ENCODE assay signal across 7 mouse cellular contexts in genomic region chrX:153360216-153360590, GRCm38 (mm10).
A peak's percentile ranks its signal among the peaks of the same experiment; 100 is the strongest.
DNase-seq lines count a peak whose midpoint lies in the region; ATAC-seq and TF ChIP-seq lines count a peak whose summit lies in the region.

No protein-coding gene starts in this region.

- no peaks in the 10 kb centered on the region for H3K9me3 ChIP-seq in forebrain, postnatal 0 days (ENCODE audit: low read length)
- H3K9me3 ChIP-seq in megakaryocyte, embryonic 14.5 days, result no peaks in the 10 kb centered on the region
- no peaks in the 10 kb centered on the region for H3K9me3 ChIP-seq in stomach, postnatal 0 days (ENCODE audit: control insufficient read depth, low read length)

- no peak for DNase-seq in spleen, adult 2 months (ENCODE audit: low read depth in 1 of 2, low spot score in 2 of 2)
- no peak for DNase-seq in spleen, postnatal 10 days (ENCODE audit: low spot score in 2 of 2)
- DNase-seq in cerebellum, adult 8-10 months, result peak; percentile 4
- peak; percentile 41 for DNase-seq in forebrain, postnatal 0 days
- DNase-seq in kidney, postnatal 4 days, result peak; percentile 19 to 42
- peak; percentile 17 for DNase-seq in stomach, postnatal 0 days (ENCODE audit: low spot score)

- no peak for TF ChIP-seq POLR2A in spleen, adult 2 months (IDR thresholded peaks at IDR 0.05; ENCODE audit: low read depth, low read length)

- no peak overlapping the region for H3K27ac ChIP-seq in spleen, adult 2 months (ENCODE audit: insufficient read depth, low read length)
- H3K27ac ChIP-seq in forebrain, postnatal 0 days (ENCODE audit: low read depth, low read length), result peak overlapping the region; percentile 59; the same call in 1 of the 2 replicates
- H3K27ac ChIP-seq in stomach, postnatal 0 days (replicated peaks), result no peak overlapping the region

- 27% methylated on average over 15 of the region's 15 CpGs for WGBS in spleen, adult 2 months
- WGBS in forebrain, postnatal 0 days, result 22% methylated on average over 15 of the region's 15 CpGs
- whole genome bisulfite sequencing in stomach, postnatal 0 days, result 18% methylated on average over 15 of the region's 15 CpGs

- H3K36me3 ChIP-seq in spleen, adult 2 months (ENCODE audit: control insufficient read depth, insufficient read depth, low read length), result no peaks in the 10 kb centered on the region
- no peaks in the 10 kb centered on the region for H3K36me3 ChIP-seq in forebrain, postnatal 0 days (ENCODE audit: insufficient read depth)
- no peaks in the 10 kb centered on the region for H3K36me3 ChIP-seq in megakaryocyte, embryonic 14.5 days (replicated peaks; ENCODE audit: low read length)
- no peaks in the 10 kb centered on the region for H3K36me3 ChIP-seq in stomach, postnatal 0 days (ENCODE audit: control insufficient read depth, insufficient read depth, low read length)

- H3K27me3 ChIP-seq in spleen, adult 2 months (ENCODE audit: control insufficient read depth, insufficient read depth, low read length), result no peaks in the 10 kb centered on the region
- no peaks in the 10 kb centered on the region for H3K27me3 ChIP-seq in forebrain, postnatal 0 days (ENCODE audit: insufficient read depth, low read length)
- H3K27me3 ChIP-seq in megakaryocyte, embryonic 14.5 days (replicated peaks), result peaks cover 19% of the 10 kb centered on the region
- H3K27me3 ChIP-seq in stomach, postnatal 0 days (ENCODE audit: control insufficient read depth, insufficient read depth, low read length), result no peaks in the 10 kb centered on the region

- TF ChIP-seq CTCF in spleen, adult 2 months (IDR thresholded peaks at IDR 0.05; ENCODE audit: extremely low read depth, insufficient read depth, insufficient read length, insufficient replicate concordance), result no peak
- no peak for TF ChIP-seq CTCF in forebrain, postnatal 0 days (IDR thresholded peaks at IDR 0.05; ENCODE audit: low read depth)
- TF ChIP-seq CTCF in stomach, postnatal 0 days (IDR thresholded peaks at IDR 0.05; ENCODE audit: low read depth), result no peak

- H3K4me3 ChIP-seq in spleen, adult 2 months (ENCODE audit: extremely low read depth, insufficient read depth, insufficient read length), result peak overlapping the region; percentile 59
- H3K4me3 ChIP-seq in forebrain, postnatal 0 days (ENCODE audit: low read depth, low read length), result peak overlapping the region; percentile 46
- H3K4me3 ChIP-seq in megakaryocyte, embryonic 14.5 days (replicated peaks), result peak overlapping the region; percentile 91
- peak overlapping the region; percentile 46 for H3K4me3 ChIP-seq in stomach, postnatal 0 days (ENCODE audit: low read depth, low read length)

- ATAC-seq in forebrain, postnatal 0 days, result peak; percentile 77
- ATAC-seq in stomach, postnatal 0 days (ENCODE audit: low FRiP score, low TSS enrichment), result 0 out of 2 replicates have a peak, but pooled peaks have one; percentile 32

- H3K4me2 ChIP-seq in forebrain, postnatal 0 days (ENCODE audit: low read depth), result peak overlapping the region; percentile 57
- peak overlapping the region; percentile 63 for H3K4me2 ChIP-seq in stomach, postnatal 0 days (replicated peaks; ENCODE audit: low read depth)

- H3K9ac ChIP-seq in forebrain, postnatal 0 days, result peak overlapping the region; percentile 53
- peak overlapping the region; percentile 43; the same call in 1 of the 2 replicates for H3K9ac ChIP-seq in stomach, postnatal 0 days (ENCODE audit: low read length)

- no peak for TF ChIP-seq EP300 in stomach, postnatal 0 days (optimal IDR thresholded peaks at IDR 0.05)

- no peaks in the 10 kb centered on the region; the same call in 1 of the 2 replicates for H3K4me1 ChIP-seq in spleen, adult 2 months (ENCODE audit: control insufficient read depth, insufficient read depth, insufficient read length)
- no peaks in the 10 kb centered on the region for H3K4me1 ChIP-seq in forebrain, postnatal 0 days (ENCODE audit: insufficient read depth)
- H3K4me1 ChIP-seq in megakaryocyte, embryonic 14.5 days, result peaks cover 16% of the 10 kb centered on the region
- H3K4me1 ChIP-seq in stomach, postnatal 0 days (replicated peaks; ENCODE audit: control insufficient read depth, insufficient read depth), result no peaks in the 10 kb centered on the region

Comparison
In these comparisons a context has a peak if more than half of its experiments do, and no peak if none do; other contexts are left out.
1. DNase-seq: peak in cerebellum, adult 8-10 months (single experiment), forebrain, postnatal 0 days (single experiment), kidney, postnatal 4 days (2 of 2) and stomach, postnatal 0 days (single experiment); none in spleen, adult 2 months (0 of 2) and spleen, postnatal 10 days (0 of 2).
2. Peak in every context shown above with its lines, with median percentiles within 50 percentile points of each other: H3K4me3 ChIP-seq.